Mouse (Mus musculus) ovary, adult 2 months (tissue): ENCODE results near the gene Kifc5b. TPM values are rescaled to one million over a fixed set of nuclear protein-coding genes. Genes with fewer than 3 reads are reported as not detected.

Experiments
- polyA plus RNA-seq: library from polyadenylated mRNA; depleted of rRNA; stranded (reverse); fragments of >200 nt; gene quantifications from 2 replicates; pipeline ENCODE4 v1.2.3, GENCODE M21; 2012; rRNA removed

The Kifc5b gene
- 5.4 and 5.8 TPM in 2 replicates for polyA plus RNA-seq

GRCm38 (mm10) chr17:26916711-26917482 is at the start of gene Kifc5b:
Gene Kifc5b (plus strand): TSS chr17:26917091.

GRCm38 (mm10) chr17:26932839-26933398 is 16.0 kb downstream of the Kifc5b start, which contains the start of gene Phf1:
Gene Phf1 (plus strand): TSS chr17:26933052.

GRCm38 (mm10) chr17:26939178-26939972 is 22.5 kb downstream of the Kifc5b start, which contains the start of gene Cuta:
Gene Cuta (minus strand): TSS chr17:26939569.

GRCm38 (mm10) chr17:26941031-26941789 is 24.3 kb downstream of the Kifc5b start, which contains the start of gene Syngap1:
Gene Syngap1 (plus strand): TSS chr17:26941253.

GRCm38 (mm10) chr17:26972703-26973574 is 56.0 kb downstream of the Kifc5b start, which contains the start of gene Zbtb9:
Gene Zbtb9 (plus strand): TSS chr17:26973167.

Other genes starting within 250 kb of the Kifc5b start
- gene Crebrf, start 201.4 kb upstream of the Kifc5b start, polyA plus RNA-seq: 2.8 and 3.1 TPM in 2 replicates
- gene Bnip1, start 136.0 kb upstream of the Kifc5b start, polyA plus RNA-seq: 17.4 and 20.4 TPM in 2 replicates
- gene Nkx2-5, start 72.1 kb upstream of the Kifc5b start, polyA plus RNA-seq: 0.13 and 0.16 TPM in 2 replicates
- gene Phf1, start 16.0 kb downstream of the Kifc5b start, polyA plus RNA-seq: 93.0 and 120 TPM in 2 replicates
- gene Cuta, start 22.5 kb downstream of the Kifc5b start, polyA plus RNA-seq: 177 and 198 TPM in 2 replicates
- gene Syngap1, start 24.2 kb downstream of the Kifc5b start, polyA plus RNA-seq: 84.5 and 103 TPM in 2 replicates
- gene Zbtb9, start 56.1 kb downstream of the Kifc5b start, polyA plus RNA-seq: 12.8 and 14.3 TPM in 2 replicates
- gene Bak1, start 111.9 kb downstream of the Kifc5b start, polyA plus RNA-seq: 55.8 and 75.4 TPM in 2 replicates
- 11.4 and 13.1 TPM in 2 replicates for gene Itpr3, start 140.2 kb downstream of the Kifc5b start, polyA plus RNA-seq
- gene Uqcc2, start 216.8 kb downstream of the Kifc5b start, polyA plus RNA-seq: 162 and 289 TPM in 2 replicates